Mouse (Mus musculus) olfactory bulb, adult 2 months (tissue): Measurements from ENCODE around the gene Rasgef1a. TPM values are rescaled to one million over a fixed set of nuclear protein-coding genes. Genes with fewer than 3 reads are reported as not detected.

ENCODE experiments used
- H3K27ac ChIP-seq: fragments of 200-500 bp; 2 replicates; pipeline ENCODE4 v1.5.1; 2012; ENCODE audit warnings: low read depth, low read length; ENCODE audit not compliant: insufficient read depth
- H3K4me1 ChIP-seq: fragments of 200-500 bp; 2 replicates; pipeline ENCODE4 v1.6.1; 2012; ENCODE audit warnings: low read length; ENCODE audit not compliant: control insufficient read depth, insufficient read depth
- H3K4me3 ChIP-seq: fragments of 200-500 bp; 2 replicates; pipeline ENCODE4 v1.5.1; 2012; ENCODE audit warnings: mild to moderate bottlenecking, low read depth, low read length, moderate library complexity; ENCODE audit not compliant: insufficient read depth
- CTCF ChIP-seq: fragments of 200-500 bp; IDR thresholded peaks from 2 replicates; pipeline ENCODE4 v1.5.1; 2012; ENCODE audit warnings: low read depth, mild to moderate bottlenecking, low read length, moderate library complexity; ENCODE audit not compliant: insufficient read depth
- POLR2A ChIP-seq: fragments of 200-500 bp; IDR thresholded peaks from 2 replicates; pipeline ENCODE4 v1.6.1; 2012; ENCODE audit warnings: mild to moderate bottlenecking, low read depth, low read length, moderate library complexity; ENCODE audit not compliant: insufficient read depth
- WGBS: fragments of 180-500 bp; shearing (Covaris S2); methylation state at CpG from one replicate; pipeline ENCODE4 v1.1.7; 2018; 5-methylcytosine and 5-hydroxymethylcytosine counted together
- polyA plus RNA-seq: library from polyadenylated mRNA; stranded (reverse); fragments of >200 nt; gene quantifications from 2 replicates; pipeline ENCODE4 v1.2.4, GENCODE M21; 2012; ENCODE audit warnings: low replicate concordance; ENCODE audit not compliant: missing spikeins, insufficient read depth, insufficient read length

Rasgef1a gene
- polyA plus RNA-seq, 1 experiment = not detected

- H3K4me1 ChIP-seq = peaks cover 64% of the 10 kb centered on the region
- 26% methylated on average over 5 of the region's 5 CpGs for WGBS
These were observed 7.4 kb downstream of the Rasgef1a start for GRCm38 (mm10) chr6:118018666-118019065.

GRCm38 (mm10) chr6:118019569-118019968 is 8.3 kb downstream of the Rasgef1a start:
- TF ChIP-seq CTCF (no peak), POLR2A (no peak)
- Histone ChIP-seq H3K4me1 (peaks cover 57% of the 10 kb centered on the region), H3K4me3 (peak overlapping the region; percentile 25; the same call in 1 of the 2 replicates), H3K27ac (peak overlapping the region; percentile 97)
- WGBS = 6% methylated on average over 7 of the region's 7 CpGs

More at GRCm38 (mm10) chr6:118018666-118019065, 7.4 kb downstream of the Rasgef1a start:
- no peak for TF ChIP-seq POLR2A
- no peak for TF ChIP-seq CTCF
- Histone ChIP-seq H3K4me3 (no peak overlapping the region), H3K27ac (peak overlapping the region; percentile 97)

GRCm38 (mm10) chr6:118022898-118023635 is 11.8 kb downstream of the Rasgef1a start:
- 34% methylated on average over 15 of the region's 15 CpGs for WGBS
- no peak overlapping the region for H3K4me3 ChIP-seq
- peak overlapping the region; percentile 27 for H3K27ac ChIP-seq
- peaks cover 36% of the 10 kb centered on the region for H3K4me1 ChIP-seq
- no peak for TF ChIP-seq POLR2A
- no peak for TF ChIP-seq CTCF

- H3K4me1 ChIP-seq = peaks cover 17% of the 10 kb centered on the region
- WGBS = 60% methylated on average over 3 of the region's 3 CpGs
- TF ChIP-seq POLR2A = no peak
- TF ChIP-seq CTCF = no peak
- no peak overlapping the region for H3K4me3 ChIP-seq
- H3K27ac ChIP-seq = no peak overlapping the region
These were observed 15.8 kb downstream of the Rasgef1a start for GRCm38 (mm10) chr6:118027036-118027435.

GRCm38 (mm10) chr6:118031467-118031866 is 20.2 kb downstream of the Rasgef1a start:
- peaks cover 16% of the 10 kb centered on the region for H3K4me1 ChIP-seq
- no peak overlapping the region for H3K27ac ChIP-seq
- H3K4me3 ChIP-seq = no peak overlapping the region
- 88% methylated on average over 1 of the region's 1 CpGs for WGBS
- TF ChIP-seq CTCF (no peak), POLR2A (no peak)

GRCm38 (mm10) chr6:118035639-118036038 is 24.4 kb downstream of the Rasgef1a start:
- no peak for TF ChIP-seq CTCF
- no peak for TF ChIP-seq POLR2A
- H3K27ac ChIP-seq = no peak overlapping the region
- no peak overlapping the region for H3K4me3 ChIP-seq
- peaks cover 17% of the 10 kb centered on the region for H3K4me1 ChIP-seq
- WGBS = 60% methylated on average over 6 of the region's 6 CpGs

DNA sequence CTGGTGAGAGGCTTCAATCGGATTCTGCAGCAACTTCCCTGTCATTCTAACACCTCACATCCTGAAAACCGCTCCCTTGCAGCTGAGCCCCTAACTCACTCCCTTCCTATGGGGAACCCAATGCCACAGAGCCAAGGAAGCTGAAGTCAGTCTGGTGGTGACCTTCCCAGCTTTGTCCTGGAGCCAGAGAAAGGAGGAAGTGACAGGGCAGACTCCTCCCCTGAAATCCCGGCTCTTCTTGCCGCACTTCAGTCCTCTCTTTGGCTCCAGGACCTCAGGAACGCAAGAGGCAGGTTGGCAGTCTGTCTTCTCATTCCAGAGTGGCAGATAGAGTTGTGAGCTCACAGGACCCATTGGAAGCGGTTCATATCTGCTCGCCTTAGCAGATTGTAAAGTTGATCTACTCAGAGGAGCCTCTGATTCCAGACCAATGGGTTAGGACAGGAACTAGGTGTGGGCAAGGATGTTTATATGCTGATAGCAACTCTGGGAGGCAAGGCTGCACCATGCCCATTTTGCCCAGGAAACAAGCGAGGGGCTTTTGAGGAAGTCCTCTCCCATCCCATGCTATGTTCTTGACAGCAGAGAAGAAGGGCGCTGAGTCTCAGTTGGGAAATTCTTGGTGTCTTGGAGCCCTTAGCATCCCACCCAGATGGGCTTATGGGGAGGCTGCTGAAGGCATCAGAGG is 25.0 kb downstream of the Rasgef1a start:
- 77% methylated on average over 9 of the region's 9 CpGs for WGBS
- TF ChIP-seq CTCF (no peak), POLR2A (no peak)
- H3K4me3 ChIP-seq = no peak overlapping the region
- H3K4me1 ChIP-seq = peaks cover 17% of the 10 kb centered on the region
- H3K27ac ChIP-seq = no peak overlapping the region

DNA sequence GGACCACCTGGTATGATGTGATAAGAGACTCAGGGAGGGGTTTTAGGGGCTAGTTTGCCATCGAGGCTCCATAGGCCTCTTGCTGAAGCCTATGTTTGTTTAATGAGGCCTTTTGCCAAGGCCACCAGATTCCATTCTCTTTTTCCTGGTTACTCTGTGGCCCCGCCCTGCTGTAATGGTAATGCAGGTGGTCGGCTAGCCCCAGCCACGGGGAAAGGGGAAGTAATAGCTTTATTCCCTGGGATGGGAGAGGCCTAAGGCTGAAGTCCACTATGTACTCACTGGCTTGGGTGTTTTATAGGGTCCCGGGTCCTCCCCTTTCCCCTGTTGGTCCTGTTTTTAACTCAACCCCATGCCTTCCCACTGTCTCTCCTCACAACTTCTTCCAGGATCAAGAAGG is 25.6 kb downstream of the Rasgef1a start:
- no peak overlapping the region for H3K4me3 ChIP-seq
- peaks cover 17% of the 10 kb centered on the region for H3K4me1 ChIP-seq
- no peak overlapping the region for H3K27ac ChIP-seq
- WGBS = 77% methylated on average over 5 of the region's 5 CpGs
- no peak for TF ChIP-seq POLR2A
- TF ChIP-seq CTCF = no peak

DNA sequence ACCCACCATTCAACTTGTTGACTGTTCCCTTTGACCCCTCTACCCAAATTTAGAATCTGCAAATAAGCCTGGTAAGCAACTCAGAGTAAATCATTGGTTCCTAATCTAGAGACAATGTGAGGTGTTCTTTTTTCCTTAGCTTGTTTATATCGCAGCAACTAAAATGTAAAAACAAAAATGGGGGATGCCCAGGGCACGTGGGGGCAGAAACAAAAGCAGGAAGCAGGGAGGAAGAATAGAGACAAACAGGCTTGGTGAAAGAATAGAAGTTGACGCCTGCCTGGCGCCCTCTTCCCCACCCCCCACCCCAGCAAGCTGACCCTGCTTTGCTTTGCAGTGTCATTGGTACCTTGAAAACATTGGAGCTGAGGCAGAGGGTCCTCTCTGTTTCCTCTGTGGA is 33.9 kb downstream of the Rasgef1a start:
- peak overlapping the region; percentile 82 for H3K27ac ChIP-seq
- no peak overlapping the region for H3K4me3 ChIP-seq
- 27% methylated on average over 4 of the region's 4 CpGs for WGBS
- TF ChIP-seq CTCF = no peak
- no peak for TF ChIP-seq POLR2A
- H3K4me1 ChIP-seq = peaks cover 35% of the 10 kb centered on the region
